Mouse (Mus musculus) hematopoietic stem cell, adult 5-6 weeks (primary cell): ENCODE measurements around the gene Clcn5. TPM values are rescaled to one million over a fixed set of nuclear protein-coding genes. Genes with fewer than 3 reads are reported as not detected.

Experiments
- ATAC-seq, 2 experiments: fragments of 125-278 bp in 1 of 2; replicated peaks in 1 of 2; 2 replicates each; pipeline ENCODE4 v1.8.0; 2016 to 2017; ENCODE audit warnings: inconsistent platforms in 2 of 2, mild to moderate bottlenecking in 2 of 2, moderate number of reproducible peaks in 2 of 2, low read depth in 1 of 2, moderate TSS enrichment in 1 of 2; ENCODE audit not compliant: low FRiP score in 2 of 2, poor library complexity in 2 of 2, severe bottlenecking in 2 of 2, insufficient read depth in 1 of 2, low TSS enrichment in 1 of 2
- total RNA-seq: library from RNA; stranded (forward); fragments of 172-1452, 232-1000 nt; gene quantifications from 2 replicates; pipeline ENCODE4 v1.2.3, GENCODE M21; 2017

The Clcn5 gene
- total RNA-seq, 1 experiment from 2014 or later = 10.2 TPM

- no peak for ATAC-seq
Measured at GRCm38 (mm10) chrX:7259718-7260117, 59.4 kb downstream of the Clcn5 start.

- no peak for ATAC-seq
Measured at GRCm38 (mm10) chrX:7256022-7256421, 63.1 kb downstream of the Clcn5 start.

- ATAC-seq = peak; percentile 69 to 76
Measured at GRCm38 (mm10) chrX:7204099-7204498, 115.1 kb downstream of the Clcn5 start.

- ATAC-seq = no peak
Measured at GRCm38 (mm10) chrX:7203535-7203934, 115.6 kb downstream of the Clcn5 start.

GRCm38 (mm10) chrX:7197833-7198232 is 121.3 kb downstream of the Clcn5 start:
- no peak for ATAC-seq

- ATAC-seq = no peak
Measured at GRCm38 (mm10) chrX:7190816-7191215, 128.3 kb downstream of the Clcn5 start.

- peak in 1 of 2 experiments; percentile 56; a peak in 3 of 4 replicates for ATAC-seq
Measured at GRCm38 (mm10) chrX:7188311-7188807, 130.8 kb downstream of the Clcn5 start.

- ATAC-seq = no peak
Measured at GRCm38 (mm10) chrX:7187455-7188310, 131.5 kb downstream of the Clcn5 start.

GRCm38 (mm10) chrX:7170156-7170555 is 149.0 kb downstream of the Clcn5 start:
- no peak for ATAC-seq

GRCm38 (mm10) chrX:7168799-7169198 is 150.4 kb downstream of the Clcn5 start:
- peak; percentile 75 to 86 for ATAC-seq

- no peak for ATAC-seq
Measured at GRCm38 (mm10) chrX:7157976-7158375, 161.2 kb downstream of the Clcn5 start.

- no peak for ATAC-seq
Measured at GRCm38 (mm10) chrX:7156026-7156732, 163.0 kb downstream of the Clcn5 start.

GRCm38 (mm10) chrX:7150129-7150528 is 169.0 kb downstream of the Clcn5 start:
- no peak for ATAC-seq

GRCm38 (mm10) chrX:7146156-7146555 is 173.0 kb downstream of the Clcn5 start:
- no peak for ATAC-seq

GRCm38 (mm10) chrX:7121618-7122280 is 197.4 kb downstream of the Clcn5 start:
- no peak for ATAC-seq

- ATAC-seq = no peak
Measured at GRCm38 (mm10) chrX:7114885-7115284, 204.3 kb downstream of the Clcn5 start.
